Mouse (Mus musculus): Measurements from ENCODE around the gene Krt36. TPM values are rescaled to one million over a fixed set of nuclear protein-coding genes. Genes with fewer than 3 reads are reported as not detected.

The Krt36 gene
- 0.28 and 0.29 TPM in 2 replicates for polyA plus RNA-seq (2014; fragmentation: Nextera tagmentation; extraction: Ambion mirVana)

GRCm38 (mm10) chr11:100105576-100106122, at the start of gene Krt36:
Gene Krt36 (minus strand): TSS chr11:100105626.
- Histone ChIP-seq H3K36me3 (ENCODE audit: control insufficient read depth, insufficient read depth, low read length) (no peaks in the 10 kb centered on the region), H3K4me2 (ENCODE audit: low read depth, low read length) (no peak within 1 kb of the TSS), H3K27ac (replicated peaks; ENCODE audit: low read depth, low read length) (no peak within 1 kb of the TSS), H3K27me3 (replicated peaks; ENCODE audit: control insufficient read depth, insufficient read depth, low read length) (no peaks in the 10 kb centered on the region), H3K4me1 (ENCODE audit: control insufficient read depth, insufficient read depth, low read length) (no peaks in the 10 kb centered on the region), H3K9me3 (ENCODE audit: control insufficient read depth, low read length) (no peaks in the 10 kb centered on the region), H3K9ac (ENCODE audit: low read depth, low read length) (no peak within 1 kb of the TSS), H3K4me3 (ENCODE audit: low read depth, low read length) (no peak within 1 kb of the TSS)
- ATAC-seq (ENCODE audit: low read depth) (no peak), DNase-seq (ENCODE audit: low spot score) (no peak)
- whole genome bisulfite sequencing, result 81% methylated on average over 6 of the region's 6 CpGs

DNA sequence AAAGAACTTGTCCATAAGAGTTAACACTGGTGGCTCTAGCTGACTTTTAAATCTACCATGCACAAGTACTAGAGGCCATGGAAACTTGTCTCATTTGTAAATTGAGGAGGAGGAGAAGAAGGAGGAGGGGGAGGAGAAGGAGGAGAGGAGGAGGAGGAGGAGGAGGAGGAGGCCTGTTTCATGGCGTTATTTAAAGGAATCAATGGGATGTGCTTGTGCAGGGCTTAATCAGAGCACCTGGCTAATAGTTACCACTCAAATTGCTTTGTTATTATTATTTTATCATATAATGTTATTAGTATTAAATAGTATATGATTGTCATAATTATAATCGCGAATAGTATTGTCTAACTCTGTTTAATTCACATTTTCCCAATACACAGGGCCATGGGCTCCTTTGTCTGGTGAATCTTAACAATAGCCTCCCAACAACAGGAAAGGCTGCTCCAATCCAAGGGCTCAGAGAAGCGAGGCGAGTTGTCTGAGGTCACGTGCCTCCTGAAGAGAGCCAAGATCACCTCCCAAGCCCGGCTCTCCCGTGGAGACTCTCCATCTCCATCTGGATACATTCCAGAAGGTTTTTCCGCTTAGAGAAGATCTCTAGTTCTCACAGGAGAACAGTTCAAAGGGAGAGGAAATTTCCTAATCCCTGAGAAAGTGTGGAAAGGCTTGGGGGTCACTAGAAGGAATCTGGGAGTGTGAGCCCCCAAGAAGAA, 43.3 kb upstream of the Krt36 start, which contains the start of gene Krt19:
Gene Krt19, minus strand, starts transcription at position 51 of the 716 bp plus-strand sequence.
- DNase-seq (ENCODE audit: low spot score) (no peak), ATAC-seq (ENCODE audit: low read depth) (no peak)
- Histone ChIP-seq H3K36me3 (ENCODE audit: control insufficient read depth, insufficient read depth, low read length) (no peaks in the 10 kb centered on the region), H3K9me3 (ENCODE audit: control insufficient read depth, low read length) (no peaks in the 10 kb centered on the region), H3K4me3 (ENCODE audit: low read depth, low read length) (no peak within 1 kb of the TSS), H3K27me3 (replicated peaks; ENCODE audit: control insufficient read depth, insufficient read depth, low read length) (peaks cover 29% of the 10 kb centered on the region), H3K4me2 (ENCODE audit: low read depth, low read length) (no peak within 1 kb of the TSS), H3K9ac (ENCODE audit: low read depth, low read length) (no peak within 1 kb of the TSS), H3K27ac (replicated peaks; ENCODE audit: low read depth, low read length) (no peak within 1 kb of the TSS), H3K4me1 (ENCODE audit: control insufficient read depth, insufficient read depth, low read length) (0 out of 2 replicates have a peak, but pooled peaks cover 4% of the 10 kb centered on the region)
- WGBS, result 49% methylated on average over 9 of the region's 9 CpGs

- WGBS, result 63% methylated on average over 5 of the region's 5 CpGs
- H3K27ac ChIP-seq (replicated peaks; ENCODE audit: low read depth, low read length), result no peak overlapping the region
- peaks cover 29% of the 10 kb centered on the region for H3K27me3 ChIP-seq (replicated peaks; ENCODE audit: control insufficient read depth, insufficient read depth, low read length)
- ATAC-seq (ENCODE audit: low read depth) (no peak), DNase-seq (ENCODE audit: low spot score) (no peak)
- H3K4me2 ChIP-seq (ENCODE audit: low read depth, low read length), result no peak overlapping the region
- no peak overlapping the region for H3K4me3 ChIP-seq (ENCODE audit: low read depth, low read length)
- H3K36me3 ChIP-seq (ENCODE audit: control insufficient read depth, insufficient read depth, low read length), result no peaks in the 10 kb centered on the region
- H3K4me1 ChIP-seq (ENCODE audit: control insufficient read depth, insufficient read depth, low read length), result 0 out of 2 replicates have a peak, but pooled peaks cover 4% of the 10 kb centered on the region
- H3K9ac ChIP-seq (ENCODE audit: low read depth, low read length), result no peak overlapping the region
- no peaks in the 10 kb centered on the region for H3K9me3 ChIP-seq (ENCODE audit: control insufficient read depth, low read length)
These were observed 42.3 kb upstream of the Krt36 start for GRCm38 (mm10) chr11:100147566-100148353.

- no peak for ATAC-seq (ENCODE audit: low read depth)
- Histone ChIP-seq H3K4me1 (ENCODE audit: control insufficient read depth, insufficient read depth, low read length) (0 out of 2 replicates have a peak, but pooled peaks cover 4% of the 10 kb centered on the region), H3K9me3 (ENCODE audit: control insufficient read depth, low read length) (no peaks in the 10 kb centered on the region), H3K4me2 (ENCODE audit: low read depth, low read length) (peak overlapping the region; percentile 52), H3K27me3 (replicated peaks; ENCODE audit: control insufficient read depth, insufficient read depth, low read length) (peaks cover 29% of the 10 kb centered on the region), H3K9ac (ENCODE audit: low read depth, low read length) (peak overlapping the region; percentile 17), H3K4me3 (ENCODE audit: low read depth, low read length) (peak overlapping the region; percentile 27), H3K36me3 (ENCODE audit: control insufficient read depth, insufficient read depth, low read length) (no peaks in the 10 kb centered on the region), H3K27ac (replicated peaks; ENCODE audit: low read depth, low read length) (no peak overlapping the region)
- peak; percentile 47 for DNase-seq (ENCODE audit: low spot score)
- WGBS, result 3% methylated on average over 11 of the region's 13 CpGs
These were observed 40.6 kb upstream of the Krt36 start for GRCm38 (mm10) chr11:100145858-100146560.

DNA sequence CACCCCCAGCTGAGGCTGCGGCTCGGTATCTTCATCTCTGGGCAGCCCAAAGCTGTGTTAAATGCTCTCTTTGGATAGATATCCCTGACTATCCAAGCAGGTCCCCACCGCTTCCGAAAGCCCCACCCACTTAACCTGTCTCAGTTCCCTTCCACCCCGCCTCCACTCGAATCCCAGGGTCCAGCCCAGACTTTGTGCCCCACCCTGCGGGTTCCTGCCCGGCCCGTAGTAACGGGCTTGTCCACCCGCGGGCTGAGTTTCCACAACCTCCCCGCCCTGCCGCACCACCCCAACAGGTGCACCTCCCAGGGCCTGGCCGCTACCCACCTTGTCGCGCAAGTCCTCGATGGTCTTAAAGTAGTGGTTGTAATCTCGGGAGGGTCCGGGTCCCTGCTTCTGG, 39.7 kb upstream of the Krt36 start:
- DNase-seq (ENCODE audit: low spot score) (no peak), ATAC-seq (ENCODE audit: low read depth) (no peak)
- Histone ChIP-seq H3K27ac (replicated peaks; ENCODE audit: low read depth, low read length) (no peak overlapping the region), H3K36me3 (ENCODE audit: control insufficient read depth, insufficient read depth, low read length) (no peaks in the 10 kb centered on the region), H3K4me3 (ENCODE audit: low read depth, low read length) (peak overlapping the region; percentile 27), H3K9me3 (ENCODE audit: control insufficient read depth, low read length) (no peaks in the 10 kb centered on the region), H3K4me1 (ENCODE audit: control insufficient read depth, insufficient read depth, low read length) (0 out of 2 replicates have a peak, but pooled peaks cover 4% of the 10 kb centered on the region), H3K9ac (ENCODE audit: low read depth, low read length) (peak overlapping the region; percentile 17; the same call in 1 of the 2 replicates), H3K4me2 (ENCODE audit: low read depth, low read length) (peak overlapping the region; percentile 52), H3K27me3 (replicated peaks; ENCODE audit: control insufficient read depth, insufficient read depth, low read length) (peaks cover 29% of the 10 kb centered on the region)
- WGBS, result 1% methylated on average over 18 of the region's 20 CpGs

DNA sequence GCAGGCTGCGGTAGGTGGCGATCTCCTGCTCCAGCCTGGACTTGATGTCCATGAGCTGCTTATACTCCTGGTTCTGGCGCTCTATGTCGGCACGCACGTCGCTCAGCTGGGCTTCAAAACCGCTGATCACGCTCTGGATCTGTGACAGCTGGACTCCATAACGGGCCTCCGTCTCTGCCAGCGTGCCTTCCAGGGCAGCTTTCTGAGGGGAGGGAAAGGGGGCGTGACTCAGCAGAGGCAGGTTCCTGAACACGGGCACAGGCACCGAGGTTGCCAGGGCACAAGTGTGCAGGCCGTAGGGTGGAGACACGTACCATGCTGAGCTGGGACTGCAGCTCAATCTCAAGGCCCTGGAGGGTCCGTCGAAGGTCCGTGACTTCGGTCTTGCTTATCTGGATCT, 35.5 kb upstream of the Krt36 start:
- ATAC-seq (ENCODE audit: low read depth) (no peak), DNase-seq (ENCODE audit: low spot score) (no peak)
- H3K9ac ChIP-seq (ENCODE audit: low read depth, low read length), result no peak overlapping the region
- H3K9me3 ChIP-seq (ENCODE audit: control insufficient read depth, low read length), result no peaks in the 10 kb centered on the region
- H3K4me1 ChIP-seq (ENCODE audit: control insufficient read depth, insufficient read depth, low read length), result peaks cover 4% of the 10 kb centered on the region; the same call in 1 of the 2 replicates
- no peak overlapping the region for H3K27ac ChIP-seq (replicated peaks; ENCODE audit: low read depth, low read length)
- no peak overlapping the region for H3K4me2 ChIP-seq (ENCODE audit: low read depth, low read length)
- H3K36me3 ChIP-seq (ENCODE audit: control insufficient read depth, insufficient read depth, low read length), result no peaks in the 10 kb centered on the region
- 81% methylated on average over 21 of the region's 21 CpGs for WGBS
- H3K27me3 ChIP-seq (replicated peaks; ENCODE audit: control insufficient read depth, insufficient read depth, low read length), result peaks cover 23% of the 10 kb centered on the region
- H3K4me3 ChIP-seq (ENCODE audit: low read depth, low read length), result no peak overlapping the region

GRCm38 (mm10) chr11:100139391-100139790, 34.0 kb upstream of the Krt36 start:
- ATAC-seq (ENCODE audit: low read depth), result no peak
- no peaks in the 10 kb centered on the region for H3K36me3 ChIP-seq (ENCODE audit: control insufficient read depth, insufficient read depth, low read length)
- H3K27ac ChIP-seq (replicated peaks; ENCODE audit: low read depth, low read length), result no peak overlapping the region; the same call in 1 of the 2 replicates
- no peak overlapping the region for H3K4me2 ChIP-seq (ENCODE audit: low read depth, low read length)
- peaks cover 7% of the 10 kb centered on the region; the same call in 1 of the 2 replicates for H3K27me3 ChIP-seq (replicated peaks; ENCODE audit: control insufficient read depth, insufficient read depth, low read length)
- DNase-seq (ENCODE audit: low spot score), result no peak
- no peaks in the 10 kb centered on the region; the same call in 1 of the 2 replicates for H3K4me1 ChIP-seq (ENCODE audit: control insufficient read depth, insufficient read depth, low read length)
- no peak overlapping the region for H3K4me3 ChIP-seq (ENCODE audit: low read depth, low read length)
- H3K9ac ChIP-seq (ENCODE audit: low read depth, low read length), result no peak overlapping the region
- no peaks in the 10 kb centered on the region for H3K9me3 ChIP-seq (ENCODE audit: control insufficient read depth, low read length)
- 64% methylated on average over 2 of the region's 2 CpGs for WGBS

DNA sequence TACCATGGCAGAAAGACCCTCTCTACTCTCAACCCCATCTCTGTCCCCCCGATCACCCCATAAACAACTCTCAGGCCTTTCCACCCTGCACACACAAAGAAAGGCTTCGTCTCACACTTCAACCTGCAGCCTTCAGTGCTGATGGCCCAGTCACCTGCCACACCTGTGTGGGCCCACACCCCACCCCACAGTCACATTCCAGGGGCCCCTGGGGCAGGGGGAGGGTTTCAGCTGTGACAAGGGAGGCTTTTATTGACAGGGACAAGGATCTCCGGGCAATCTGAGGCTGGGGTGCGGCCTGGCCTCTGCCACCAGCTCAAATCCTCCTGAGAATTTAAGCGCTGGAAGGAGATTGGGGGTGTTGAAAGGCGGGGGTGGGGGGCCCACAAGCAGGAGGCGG, 33.4 kb upstream of the Krt36 start:
- Histone ChIP-seq H3K4me3 (ENCODE audit: low read depth, low read length) (no peak overlapping the region), H3K27me3 (replicated peaks; ENCODE audit: control insufficient read depth, insufficient read depth, low read length) (peaks cover 1% of the 10 kb centered on the region; the same call in 1 of the 2 replicates), H3K4me1 (ENCODE audit: control insufficient read depth, insufficient read depth, low read length) (no peaks in the 10 kb centered on the region; the same call in 1 of the 2 replicates), H3K36me3 (ENCODE audit: control insufficient read depth, insufficient read depth, low read length) (no peaks in the 10 kb centered on the region), H3K9ac (ENCODE audit: low read depth, low read length) (no peak overlapping the region), H3K4me2 (ENCODE audit: low read depth, low read length) (no peak overlapping the region), H3K9me3 (ENCODE audit: control insufficient read depth, low read length) (no peaks in the 10 kb centered on the region), H3K27ac (replicated peaks; ENCODE audit: low read depth, low read length) (0 out of 2 replicates have a peak overlapping the region, but pooled peaks have one; percentile 10)
- 46% methylated on average over 6 of the region's 7 CpGs for WGBS
- DNase-seq (ENCODE audit: low spot score), result no peak
- ATAC-seq (ENCODE audit: low read depth), result 0 out of 2 replicates have a peak, but pooled peaks have one; percentile 12
